Mouse (Mus musculus): ENCODE results near the gene Adprh.

DNA sequence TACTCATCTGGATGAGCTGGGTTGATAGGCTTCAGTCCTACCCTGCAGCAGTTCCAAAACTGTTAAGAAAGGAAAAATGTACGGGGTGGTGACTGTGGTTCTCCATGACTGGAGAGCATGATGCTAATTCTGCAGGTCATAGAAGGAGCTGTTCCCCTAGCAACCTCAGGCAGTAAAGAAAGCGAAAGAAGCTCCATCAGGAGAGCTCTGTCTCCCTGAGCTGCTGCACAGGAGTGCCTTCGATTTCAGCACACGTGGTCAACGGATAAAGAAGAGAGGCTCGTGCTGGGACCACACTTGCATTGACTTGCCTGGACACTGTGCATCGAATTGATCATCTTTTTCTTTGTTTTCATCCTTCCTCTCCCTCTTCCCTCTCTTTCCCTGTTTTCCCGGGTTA lies 10.3 kb downstream of the Adprh start:
- TF ChIP-seq CTCF (IDR thresholded peaks at IDR 0.05; ENCODE audit: control insufficient read depth, insufficient read depth, low read length) (no peak), POLR2A (IDR thresholded peaks at IDR 0.05; ENCODE audit: borderline replicate concordance, control insufficient read depth, low read depth, low read length) (no peak)

All from bone marrow, adult 2 months (tissue).